Mouse (Mus musculus) kidney, adult 18-20 months (tissue): ENCODE data around the gene Zfp541.

Experiments
- DNase-seq: peaks from one replicate; pipeline ENCODE4 v3.0.0; 2021

Gene Zfp541

GRCm38 (mm10) chr7:16061219-16062098 lies at the start of gene Zfp541:
TSS of gene Zfp541 (plus strand) at chr7:16061814.
- no peak for DNase-seq

- peak; percentile 48 for DNase-seq
Observed at GRCm38 (mm10) chr7:16012576-16013263, 48.9 kb upstream of the Zfp541 start.

- DNase-seq = no peak
Observed at GRCm38 (mm10) chr7:16013722-16014275, 47.8 kb upstream of the Zfp541 start.

- DNase-seq = peak; percentile 64
Observed at GRCm38 (mm10) chr7:16014521-16015175, 47.0 kb upstream of the Zfp541 start.

DNA sequence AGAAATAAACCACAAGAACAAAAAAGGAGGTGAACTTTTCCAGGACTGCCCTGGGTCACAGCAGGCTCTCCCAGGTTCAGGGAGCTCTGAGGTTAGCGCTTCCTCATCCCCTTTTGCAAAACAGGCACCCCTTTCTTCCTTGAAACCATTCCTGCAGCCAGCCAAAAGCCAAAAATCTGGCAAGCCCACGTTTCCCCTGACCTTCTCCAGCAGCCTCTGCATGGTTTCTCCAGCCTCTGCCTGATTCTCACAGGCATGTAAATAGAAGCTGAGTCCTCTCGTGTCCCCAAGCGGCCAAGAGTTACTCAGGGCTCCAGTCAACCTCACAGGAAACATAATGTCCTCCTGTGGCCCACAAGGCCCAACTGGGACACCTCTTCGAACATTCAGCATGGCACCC lies 46.2 kb upstream of the Zfp541 start:
- DNase-seq = no peak

DNA sequence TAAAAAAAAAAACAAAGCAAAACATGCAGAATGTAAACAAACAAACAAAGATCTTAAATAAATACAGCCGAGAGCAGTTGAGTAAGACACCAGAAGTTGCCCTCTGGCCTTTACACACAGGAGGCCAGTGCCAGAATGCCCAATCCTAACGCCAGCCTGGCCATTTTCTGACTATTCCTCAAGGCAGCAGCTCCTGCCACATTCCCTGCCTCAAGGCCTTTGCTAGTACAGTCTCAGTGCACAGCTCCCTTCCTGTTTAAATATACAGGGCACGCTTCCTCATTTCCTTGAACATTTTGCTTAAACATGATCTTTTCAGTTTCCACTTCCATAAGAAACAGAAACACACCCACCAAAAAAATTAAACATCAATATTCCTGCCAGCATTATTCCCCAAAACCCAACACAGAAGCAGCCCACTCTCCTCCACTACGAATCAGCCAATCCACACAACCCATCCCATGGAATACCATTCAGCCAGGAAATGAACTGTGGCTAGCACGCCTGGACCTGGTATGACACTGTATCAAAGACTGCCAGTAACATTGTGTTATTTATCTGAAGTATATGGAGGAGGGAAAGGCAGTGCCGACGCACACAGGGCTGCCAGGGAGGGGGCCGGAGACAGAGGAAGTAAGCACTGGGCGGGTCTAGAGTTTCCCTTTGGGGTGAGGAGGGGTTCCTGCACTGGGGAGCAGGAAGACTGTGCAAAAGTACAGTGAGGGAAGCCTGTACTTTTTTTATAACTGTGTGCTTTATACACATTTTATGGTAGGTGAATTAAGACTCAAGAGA lies 43.4 kb upstream of the Zfp541 start:
- DNase-seq = peak; percentile 26

DNA sequence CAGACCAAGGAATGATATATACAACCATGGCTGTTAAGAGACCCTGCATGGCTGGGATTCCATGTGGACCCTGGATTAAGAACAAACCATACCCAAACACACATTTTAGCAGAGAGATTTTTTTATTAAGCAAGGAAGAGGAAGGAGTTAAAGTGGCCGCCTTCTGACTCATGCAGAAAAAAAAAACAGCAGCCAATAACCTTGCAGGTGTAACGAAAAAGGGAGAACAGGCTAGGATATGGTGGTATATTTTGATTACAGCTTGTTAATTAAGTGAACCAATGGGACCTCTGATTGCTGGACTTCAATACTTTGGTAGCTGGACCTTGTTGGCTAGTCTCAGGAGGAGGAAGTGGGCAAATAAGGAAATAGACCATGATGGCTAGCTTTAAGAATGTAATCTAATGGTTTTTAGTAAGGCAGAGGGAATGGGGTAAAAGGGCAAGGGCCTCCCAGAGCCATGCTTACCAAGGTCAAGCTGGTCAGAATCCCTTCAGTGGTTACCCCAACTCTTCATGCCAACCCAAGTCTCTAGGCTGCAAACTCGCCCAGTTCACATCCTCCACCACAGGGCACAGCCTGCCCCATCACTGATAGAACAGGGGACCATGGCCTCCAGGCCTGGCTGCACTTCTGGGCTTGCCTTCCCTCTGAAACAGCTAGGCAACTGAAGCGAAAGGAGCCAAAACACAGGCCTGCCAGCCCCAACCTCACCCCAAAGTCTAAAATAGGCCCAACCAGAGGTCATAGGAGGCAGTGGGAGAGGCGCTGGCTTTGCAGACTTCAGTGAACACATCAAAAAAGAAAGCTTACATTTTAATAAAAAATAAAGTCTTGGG lies 42.1 kb upstream of the Zfp541 start:
- DNase-seq = no peak

- DNase-seq = no peak
Observed at GRCm38 (mm10) chr7:16024603-16025222, 36.9 kb upstream of the Zfp541 start.

DNA sequence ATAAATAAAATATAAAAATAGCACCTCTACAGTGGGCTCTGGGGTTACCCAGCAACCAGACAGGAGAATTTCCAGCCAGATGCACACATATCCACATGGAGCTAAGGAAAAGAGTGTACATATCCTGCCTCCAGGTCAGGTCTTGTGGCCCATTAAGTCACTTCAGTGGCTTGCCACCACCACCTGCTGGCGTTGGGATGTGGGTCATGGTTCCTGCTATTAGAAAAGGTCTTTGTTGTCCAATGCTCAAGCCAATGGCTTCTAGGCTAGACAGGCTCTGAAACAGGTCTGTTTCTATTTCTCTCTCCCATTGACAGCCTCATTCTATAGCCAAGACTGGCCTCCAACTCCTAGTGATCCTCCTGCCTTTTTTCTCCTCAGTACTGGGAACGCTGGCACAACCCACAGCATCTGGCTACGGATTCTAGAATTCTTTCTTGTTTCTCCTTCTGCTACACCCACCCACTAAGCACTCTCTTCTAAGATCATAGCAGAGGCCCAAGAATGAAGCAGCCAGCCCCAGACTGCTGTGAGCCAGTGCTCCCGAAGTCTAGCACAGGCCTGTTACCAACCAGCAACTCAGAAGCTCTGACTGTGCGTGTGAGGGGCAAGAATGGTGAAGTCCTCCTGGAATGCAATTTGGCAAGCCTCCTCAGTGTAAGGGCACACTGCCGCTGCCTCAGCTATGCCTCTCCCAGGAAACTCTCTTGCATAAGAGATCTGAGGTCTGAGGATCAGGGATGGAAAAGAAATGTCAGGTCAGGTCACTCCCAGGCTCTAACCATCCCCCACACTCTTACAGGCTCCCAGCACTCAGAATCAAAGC lies 33.3 kb upstream of the Zfp541 start:
- peak; percentile 54 for DNase-seq

- DNase-seq = no peak
Observed at GRCm38 (mm10) chr7:16031072-16031471, 30.5 kb upstream of the Zfp541 start.

DNA sequence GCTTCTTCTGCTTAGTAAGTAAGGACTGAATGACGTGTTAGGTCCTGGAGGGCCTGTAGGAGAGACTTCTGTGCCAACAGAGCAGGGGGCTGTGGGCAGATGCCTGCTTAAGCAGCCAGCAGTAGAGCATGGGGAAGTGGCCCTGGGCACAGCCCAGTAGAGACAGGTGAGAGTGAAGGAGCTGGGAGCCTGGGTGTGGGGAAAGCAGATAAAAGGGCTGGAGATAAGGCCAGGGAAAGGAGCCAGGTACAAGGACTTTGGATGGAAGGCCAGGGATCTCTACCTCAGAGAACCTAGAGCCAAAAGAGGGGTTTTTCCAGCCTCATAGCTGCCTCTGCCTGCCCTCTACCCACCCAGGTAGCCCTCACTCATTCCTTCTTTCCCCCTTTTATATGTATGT lies 28.6 kb upstream of the Zfp541 start:
- DNase-seq = no peak

GRCm38 (mm10) chr7:16033580-16034461 lies 27.8 kb upstream of the Zfp541 start:
- DNase-seq = no peak

- DNase-seq = no peak
Observed at GRCm38 (mm10) chr7:16036972-16037371, 24.6 kb upstream of the Zfp541 start.

DNA sequence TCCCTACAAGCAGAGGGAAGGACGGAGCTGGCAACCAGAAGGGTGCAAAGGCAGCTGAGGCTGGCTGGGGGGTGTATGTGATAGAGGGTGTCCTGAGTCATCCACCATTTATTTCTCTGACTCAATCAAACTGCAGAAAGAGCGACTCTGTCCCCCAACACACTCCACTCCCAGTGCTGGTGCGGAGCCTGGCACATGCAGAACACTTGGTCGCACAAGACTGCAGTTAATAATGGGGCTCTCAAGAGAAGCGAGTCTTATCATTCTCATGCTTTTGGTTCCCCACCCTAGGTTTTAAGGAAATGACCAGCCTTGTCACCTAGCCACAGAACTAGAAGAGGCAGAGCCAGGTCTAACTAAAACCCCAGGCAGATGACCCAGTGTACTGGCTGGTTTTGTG lies 22.3 kb upstream of the Zfp541 start:
- no peak for DNase-seq

DNA sequence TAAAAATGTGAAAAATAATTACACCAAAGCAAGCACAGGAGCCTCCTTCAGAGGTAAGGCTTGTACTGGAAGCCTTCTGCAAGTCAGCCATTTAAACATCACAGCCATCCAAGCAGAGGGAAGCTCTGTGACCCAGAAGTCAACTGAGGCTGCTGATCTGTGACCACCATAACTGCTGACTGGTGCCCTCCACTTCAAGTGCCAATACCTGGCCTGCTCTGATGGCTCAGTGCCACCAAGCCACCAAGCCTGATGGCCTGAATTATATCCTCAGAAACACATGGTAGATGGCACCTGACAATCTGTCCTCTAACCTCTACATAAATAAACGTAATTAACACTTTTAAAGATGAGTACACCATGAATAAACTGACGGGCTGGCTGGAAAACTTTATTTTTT lies 20.4 kb upstream of the Zfp541 start:
- DNase-seq = no peak

- DNase-seq = no peak
Observed at GRCm38 (mm10) chr7:16042850-16043775, 18.5 kb upstream of the Zfp541 start.

DNA sequence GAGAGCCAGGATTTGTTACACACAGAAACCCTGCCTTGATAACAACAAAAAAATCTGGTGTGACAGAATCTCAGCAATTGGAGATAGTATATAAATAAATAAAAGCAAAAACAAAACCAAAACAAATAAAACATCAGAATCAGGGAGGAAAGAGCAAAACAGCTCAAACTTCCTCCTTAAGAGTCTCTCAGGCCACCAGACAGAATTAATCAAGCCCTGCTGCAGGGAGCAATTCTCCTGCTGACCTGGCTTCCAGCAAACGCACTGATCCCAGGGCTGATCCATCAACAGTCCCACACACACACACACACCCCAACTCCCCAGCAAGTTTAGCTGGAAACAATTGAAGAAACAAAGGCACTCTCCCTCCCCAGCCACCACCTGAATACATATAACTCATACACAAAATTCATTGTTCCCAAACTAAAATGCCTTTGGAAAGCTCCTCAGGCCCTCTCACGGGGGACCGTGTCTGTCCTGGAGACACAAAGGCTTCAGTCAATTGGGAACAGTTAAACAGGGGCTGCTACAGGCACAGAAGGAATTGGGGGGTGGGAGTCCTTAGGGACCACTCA lies 17.7 kb upstream of the Zfp541 start:
- no peak for DNase-seq

GRCm38 (mm10) chr7:16044531-16044930 lies 17.1 kb upstream of the Zfp541 start:
- DNase-seq = no peak
